Mouse (Mus musculus) urinary bladder, postnatal 14 days (tissue): Measurements from ENCODE around the gene Cyp26c1.

Experiments used
- DNase-seq: peaks from one replicate; pipeline ENCODE4 v3.0.0; 2021; ENCODE audit warnings: low spot score

Cyp26c1 gene

DNA sequence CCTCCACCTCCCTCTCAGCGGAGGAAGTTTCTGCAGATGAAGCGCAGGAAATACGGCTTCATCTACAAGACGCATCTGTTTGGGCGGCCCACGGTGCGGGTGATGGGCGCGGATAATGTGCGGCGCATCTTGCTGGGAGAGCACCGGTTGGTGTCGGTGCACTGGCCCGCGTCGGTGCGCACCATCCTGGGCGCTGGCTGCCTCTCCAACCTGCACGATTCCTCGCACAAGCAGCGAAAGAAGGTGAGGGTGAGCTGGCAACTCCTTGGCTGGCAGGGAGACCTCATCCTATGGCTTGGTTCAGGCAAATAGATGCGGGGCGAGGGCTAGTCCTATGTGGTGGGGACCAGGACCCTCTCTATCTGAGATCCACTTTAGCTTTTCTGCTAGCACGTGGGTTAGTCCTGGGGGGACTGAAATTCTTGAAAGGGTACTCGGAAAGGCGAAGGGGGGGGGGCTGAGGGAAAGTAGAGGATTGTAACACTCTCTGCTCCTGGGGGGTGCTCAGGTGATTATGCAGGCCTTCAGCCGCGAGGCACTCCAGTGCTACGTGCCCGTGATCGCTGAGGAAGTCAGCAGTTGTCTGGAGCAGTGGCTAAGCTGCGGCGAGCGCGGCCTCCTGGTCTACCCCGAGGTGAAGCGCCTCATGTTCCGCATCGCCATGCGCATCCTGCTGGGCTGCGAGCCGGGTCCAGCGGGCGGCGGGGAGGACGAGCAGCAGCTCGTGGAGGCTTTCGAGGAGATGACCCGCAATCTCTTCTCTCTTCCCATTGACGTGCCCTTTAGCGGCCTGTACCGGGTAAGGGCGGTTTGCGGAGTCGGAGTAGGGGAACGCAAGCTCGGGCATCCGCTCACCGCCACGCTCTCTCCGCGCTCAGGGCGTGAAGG lies 13.1 kb downstream of the Cyp26c1 start:
- DNase-seq = no peak

- no peak for DNase-seq
These were observed 14.3 kb downstream of the Cyp26c1 start for GRCm38 (mm10) chr19:37699711-37700110.

GRCm38 (mm10) chr19:37702377-37703076 lies 17.1 kb downstream of the Cyp26c1 start:
- DNase-seq = no peak

DNA sequence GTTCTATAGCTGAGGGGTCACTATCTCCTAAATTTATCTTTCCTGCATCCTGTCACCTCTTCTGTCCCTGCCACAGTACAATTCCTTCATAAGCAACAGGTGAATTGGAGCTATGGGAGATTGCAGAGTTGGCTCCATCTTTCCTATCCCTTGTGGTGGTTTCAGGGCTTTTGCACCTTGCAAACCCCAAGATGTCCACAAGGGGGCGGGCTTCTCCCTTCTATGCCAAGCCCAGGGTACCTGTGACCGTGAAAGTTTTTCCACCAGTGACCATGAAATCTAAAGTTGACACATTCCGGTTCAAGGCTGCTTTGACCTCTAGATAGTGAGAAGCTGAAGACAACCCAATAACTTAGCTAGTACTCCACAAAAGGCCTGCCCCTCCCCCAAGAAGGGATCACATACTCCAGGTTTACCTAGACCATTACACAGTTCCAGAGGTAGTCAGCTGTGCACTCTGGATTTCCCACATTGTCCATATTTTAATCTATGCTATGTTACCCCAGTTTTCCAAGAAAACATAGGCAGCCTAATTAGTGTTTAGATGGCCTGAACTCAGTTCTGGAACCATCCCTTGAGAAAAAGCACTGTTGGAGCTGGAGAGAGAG lies 18.6 kb downstream of the Cyp26c1 start:
- peak; percentile 73 for DNase-seq

GRCm38 (mm10) chr19:37705722-37706121 lies 20.3 kb downstream of the Cyp26c1 start:
- no peak for DNase-seq

- no peak for DNase-seq
These were observed 29.3 kb downstream of the Cyp26c1 start for GRCm38 (mm10) chr19:37714681-37715080.

GRCm38 (mm10) chr19:37715980-37716379 lies 30.6 kb downstream of the Cyp26c1 start:
- DNase-seq = no peak

GRCm38 (mm10) chr19:37716524-37717175 lies 31.3 kb downstream of the Cyp26c1 start:
- no peak for DNase-seq

GRCm38 (mm10) chr19:37719166-37719565 lies 33.8 kb downstream of the Cyp26c1 start:
- no peak for DNase-seq

- no peak for DNase-seq
These were observed 39.2 kb downstream of the Cyp26c1 start for GRCm38 (mm10) chr19:37724591-37724990.

- no peak for DNase-seq
These were observed 41.2 kb downstream of the Cyp26c1 start for GRCm38 (mm10) chr19:37726585-37726984.

DNA sequence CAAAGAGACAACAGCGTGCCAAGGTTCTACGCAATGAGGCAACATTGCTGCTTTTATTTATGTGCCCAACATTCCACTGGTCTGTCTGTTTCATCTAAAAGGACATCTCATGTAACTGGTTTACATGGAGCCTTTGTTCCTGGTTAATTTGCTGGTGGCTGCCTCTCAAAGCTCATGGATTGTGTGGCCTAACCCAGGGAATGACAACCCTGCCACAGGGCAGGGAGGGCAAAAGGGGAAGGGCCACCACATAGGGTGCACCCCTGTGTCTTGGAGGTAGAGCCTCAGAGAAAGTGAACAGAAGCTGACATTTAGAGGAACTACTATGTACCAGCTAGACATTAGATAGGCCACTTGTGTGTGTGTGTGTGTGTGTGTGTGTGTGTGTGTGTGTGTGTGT lies 42.0 kb downstream of the Cyp26c1 start:
- no peak for DNase-seq

DNA sequence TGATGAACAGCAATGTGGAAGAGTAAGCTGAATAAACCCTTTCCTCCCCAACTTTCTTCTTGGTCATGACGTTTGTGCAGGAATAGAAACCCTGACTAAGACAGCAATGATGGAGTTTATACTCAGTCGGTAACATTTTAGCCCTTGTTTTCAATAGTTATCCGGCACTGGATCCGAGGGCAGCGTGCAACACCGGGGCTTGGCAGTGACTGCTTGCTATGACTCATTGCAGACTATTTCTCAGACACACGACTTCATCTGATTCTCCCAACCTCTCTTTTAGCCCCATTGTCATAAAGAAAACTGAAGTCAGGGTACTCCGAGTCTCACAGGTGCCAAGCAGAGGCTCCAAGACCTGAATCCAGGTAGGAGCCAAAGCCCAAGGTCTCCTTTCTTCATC lies 50.0 kb downstream of the Cyp26c1 start:
- DNase-seq = no peak

DNA sequence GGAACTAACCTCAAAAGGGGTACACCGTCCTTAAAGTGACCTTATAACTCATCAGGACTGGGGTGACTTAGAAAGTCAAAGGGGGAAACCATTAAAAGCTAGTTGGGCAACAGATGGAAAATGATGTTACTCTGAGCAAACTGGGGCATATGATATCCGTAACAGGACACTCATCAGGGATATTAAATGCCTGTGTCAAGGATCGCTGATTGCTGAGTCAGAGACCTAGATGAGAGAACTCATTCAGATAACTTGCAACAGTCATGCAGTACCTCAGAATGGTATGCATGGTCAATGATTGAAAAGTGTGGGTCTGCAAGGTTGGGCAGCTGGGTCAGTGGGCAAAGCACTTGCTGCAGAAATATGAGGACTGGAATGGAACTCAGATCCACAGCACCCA lies 53.2 kb downstream of the Cyp26c1 start:
- no peak for DNase-seq

GRCm38 (mm10) chr19:37740043-37740442 lies 54.7 kb downstream of the Cyp26c1 start:
- DNase-seq = no peak
